In genomic region chr6:29391241-29391640, GRCm38 (mm10) we compare ENCODE assay signal across 3 mouse cellular contexts. TPM values are rescaled to one million over a fixed set of nuclear protein-coding genes. Genes with fewer than 3 reads are reported as not detected.
"Had no signal": no experiment of that assay in that cellular context is flagged by ENCODE, and none has a peak within 500 bp of the region (broad histone marks: within the 10 kb centered on the region; RNA-seq: fewer than 3 reads in every experiment).

No protein-coding gene starts in this region.

RNA-seq across cellular contexts. Expression of gene Opn1sw, which starts 3.0 kb away (rescaled TPM):
- total RNA-seq: neutrophil, adult 5-6 weeks had no signal
- polyA plus RNA-seq: spleen, adult 2 months; testis, adult 2 months had no signal

RNA-seq across cellular contexts. Expression of gene Ccdc136, which starts 4.9 kb away (rescaled TPM):
- total RNA-seq: neutrophil, adult 5-6 weeks had no signal

RNA-seq across cellular contexts. Expression of gene Flnc, which starts 41.8 kb away (rescaled TPM):
- total RNA-seq: neutrophil, adult 5-6 weeks had no signal
